Mouse (Mus musculus): ENCODE results near the gene Carmil3. TPM values are rescaled to one million over a fixed set of nuclear protein-coding genes. Genes with fewer than 3 reads are reported as not detected.

Carmil3 gene
- polyA plus RNA-seq, 1 experiment from 2014 or later: 19.6 TPM

- no peaks in the 10 kb centered on the region for H3K9me3 ChIP-seq
- H3K4me2 ChIP-seq: no peak overlapping the region
- no peak overlapping the region for H3K27ac ChIP-seq (replicated peaks)
- no peaks in the 10 kb centered on the region; the same call in 1 of the 2 replicates for H3K4me1 ChIP-seq (replicated peaks)
- no peaks in the 10 kb centered on the region for H3K36me3 ChIP-seq
- H3K4me3 ChIP-seq: no peak overlapping the region
- 17% methylated on average over 10 of the region's 10 CpGs for WGBS
- H3K9ac ChIP-seq: no peak overlapping the region
- ATAC-seq (ENCODE audit: low read depth): no peak
- H3K27me3 ChIP-seq: no peaks in the 10 kb centered on the region
Observed at GRCm38 (mm10) chr14:55470806-55471205, 19.6 kb upstream of the Carmil3 start.

- no peaks in the 10 kb centered on the region for H3K9me3 ChIP-seq
- no peak for ATAC-seq (ENCODE audit: low read depth)
- H3K4me1 ChIP-seq (replicated peaks): peaks cover 7% of the 10 kb centered on the region
- H3K36me3 ChIP-seq: no peaks in the 10 kb centered on the region
- H3K27me3 ChIP-seq: no peaks in the 10 kb centered on the region
- H3K27ac ChIP-seq (replicated peaks): no peak overlapping the region
- no peak overlapping the region for H3K4me2 ChIP-seq
- H3K4me3 ChIP-seq: no peak overlapping the region
- 66% methylated on average over 2 of the region's 2 CpGs for WGBS
- no peak overlapping the region for H3K9ac ChIP-seq
Observed at GRCm38 (mm10) chr14:55475654-55476053, 14.8 kb upstream of the Carmil3 start.

GRCm38 (mm10) chr14:55477421-55477820, 13.0 kb upstream of the Carmil3 start:
- Histone ChIP-seq H3K4me2 (no peak overlapping the region), H3K27me3 (no peaks in the 10 kb centered on the region), H3K4me1 (replicated peaks) (peaks cover 7% of the 10 kb centered on the region; the same call in 1 of the 2 replicates), H3K9ac (no peak overlapping the region), H3K4me3 (no peak overlapping the region), H3K27ac (replicated peaks) (no peak overlapping the region), H3K36me3 (no peaks in the 10 kb centered on the region), H3K9me3 (no peaks in the 10 kb centered on the region)
- ATAC-seq (ENCODE audit: low read depth): no peak
- WGBS: 96% methylated on average over 1 of the region's 1 CpGs

GRCm38 (mm10) chr14:55477829-55478228, 12.6 kb upstream of the Carmil3 start:
- H3K36me3 ChIP-seq: no peaks in the 10 kb centered on the region
- H3K4me1 ChIP-seq (replicated peaks): peaks cover 7% of the 10 kb centered on the region; the same call in 1 of the 2 replicates
- no peak overlapping the region for H3K27ac ChIP-seq (replicated peaks)
- H3K4me2 ChIP-seq: peak overlapping the region; percentile 62
- WGBS: 92% methylated on average over 5 of the region's 5 CpGs
- ATAC-seq (ENCODE audit: low read depth): no peak
- no peak overlapping the region for H3K4me3 ChIP-seq
- no peaks in the 10 kb centered on the region for H3K9me3 ChIP-seq
- H3K9ac ChIP-seq: no peak overlapping the region
- no peaks in the 10 kb centered on the region for H3K27me3 ChIP-seq

- Histone ChIP-seq H3K4me3 (peak within 1 kb of the TSS; percentile 53), H3K9ac (peak within 1 kb of the TSS; percentile 75), H3K27ac (replicated peaks) (peak within 1 kb of the TSS; percentile 59), H3K27me3 (no peaks in the 10 kb centered on the region), H3K4me1 (replicated peaks) (peaks cover 7% of the 10 kb centered on the region; the same call in 1 of the 2 replicates), H3K4me2 (peak within 1 kb of the TSS; percentile 62), H3K9me3 (no peaks in the 10 kb centered on the region), H3K36me3 (no peaks in the 10 kb centered on the region)
- ATAC-seq (ENCODE audit: low read depth): peak; percentile 93
- WGBS: under 1% methylated on average over 38 of the region's 38 CpGs
Observed at GRCm38 (mm10) chr14:55478651-55479599, 11.5 kb upstream of the Carmil3 start, which contains the start of gene Dhrs4. Gene Dhrs4, plus strand, starts transcription at chr14:55478758.

- H3K4me2 ChIP-seq: no peak overlapping the region
- no peak for ATAC-seq (ENCODE audit: low read depth)
- WGBS: 91% methylated on average over 10 of the region's 10 CpGs
- H3K27ac ChIP-seq (replicated peaks): no peak overlapping the region
- H3K9me3 ChIP-seq: no peaks in the 10 kb centered on the region
- H3K4me3 ChIP-seq: no peak overlapping the region
- H3K27me3 ChIP-seq: no peaks in the 10 kb centered on the region
- H3K4me1 ChIP-seq (replicated peaks): peaks cover 7% of the 10 kb centered on the region; the same call in 1 of the 2 replicates
- H3K36me3 ChIP-seq: no peaks in the 10 kb centered on the region
- H3K9ac ChIP-seq: no peak overlapping the region
Observed at GRCm38 (mm10) chr14:55479629-55480028, 10.8 kb upstream of the Carmil3 start.

GRCm38 (mm10) chr14:55484430-55485085, 5.9 kb upstream of the Carmil3 start:
- no peak overlapping the region for H3K4me3 ChIP-seq
- no peaks in the 10 kb centered on the region for H3K36me3 ChIP-seq
- H3K4me2 ChIP-seq: no peak overlapping the region
- H3K4me1 ChIP-seq (replicated peaks): no peaks in the 10 kb centered on the region
- H3K27me3 ChIP-seq: no peaks in the 10 kb centered on the region
- no peak for ATAC-seq (ENCODE audit: low read depth)
- H3K9me3 ChIP-seq: no peaks in the 10 kb centered on the region
- 65% methylated on average over 5 of the region's 5 CpGs for WGBS
- H3K27ac ChIP-seq (replicated peaks): no peak overlapping the region
- no peak overlapping the region for H3K9ac ChIP-seq

- H3K9ac ChIP-seq: no peak overlapping the region
- 89% methylated on average over 8 of the region's 8 CpGs for WGBS
- ATAC-seq (ENCODE audit: low read depth): no peak
- H3K9me3 ChIP-seq: no peaks in the 10 kb centered on the region
- no peaks in the 10 kb centered on the region for H3K36me3 ChIP-seq
- no peak overlapping the region for H3K27ac ChIP-seq (replicated peaks)
- H3K27me3 ChIP-seq: no peaks in the 10 kb centered on the region
- H3K4me2 ChIP-seq: no peak overlapping the region
- peaks cover 12% of the 10 kb centered on the region for H3K4me1 ChIP-seq (replicated peaks)
- H3K4me3 ChIP-seq: no peak overlapping the region
Observed at GRCm38 (mm10) chr14:55486836-55487235, 3.6 kb upstream of the Carmil3 start.

GRCm38 (mm10) chr14:55491291-55491833, 911 bp downstream of the Carmil3 start:
- H3K4me1 ChIP-seq (replicated peaks): peaks cover 25% of the 10 kb centered on the region
- WGBS: under 1% methylated on average over 25 of the region's 30 CpGs
- peak overlapping the region; percentile 94 for H3K27ac ChIP-seq (replicated peaks)
- peak overlapping the region; percentile 80 for H3K4me3 ChIP-seq
- peak overlapping the region; percentile 78 for H3K4me2 ChIP-seq
- no peaks in the 10 kb centered on the region for H3K9me3 ChIP-seq
- peaks cover 31% of the 10 kb centered on the region for H3K36me3 ChIP-seq
- no peaks in the 10 kb centered on the region for H3K27me3 ChIP-seq
- peak; percentile 77 for ATAC-seq (ENCODE audit: low read depth)
- peak overlapping the region; percentile 91 for H3K9ac ChIP-seq

- 42% methylated on average over 3 of the region's 3 CpGs for WGBS
- Histone ChIP-seq H3K27me3 (no peaks in the 10 kb centered on the region), H3K36me3 (peaks cover 39% of the 10 kb centered on the region), H3K4me3 (peak overlapping the region; percentile 80), H3K27ac (replicated peaks) (no peak overlapping the region), H3K9me3 (no peaks in the 10 kb centered on the region), H3K9ac (peak overlapping the region; percentile 91), H3K4me2 (peak overlapping the region; percentile 78), H3K4me1 (replicated peaks) (peaks cover 25% of the 10 kb centered on the region)
- no peak for ATAC-seq (ENCODE audit: low read depth)
Observed at GRCm38 (mm10) chr14:55492103-55492502, 1.7 kb downstream of the Carmil3 start.

GRCm38 (mm10) chr14:55495509-55496240, 5.2 kb downstream of the Carmil3 start:
- Histone ChIP-seq H3K4me2 (no peak overlapping the region), H3K4me1 (replicated peaks) (peaks cover 17% of the 10 kb centered on the region), H3K4me3 (no peak overlapping the region), H3K27ac (replicated peaks) (no peak overlapping the region), H3K36me3 (peaks cover 71% of the 10 kb centered on the region), H3K9me3 (no peaks in the 10 kb centered on the region), H3K9ac (no peak overlapping the region), H3K27me3 (no peaks in the 10 kb centered on the region)
- WGBS: 74% methylated on average over 20 of the region's 20 CpGs
- ATAC-seq (ENCODE audit: low read depth): no peak
